Mouse (Mus musculus): Measurements from ENCODE around the gene Heg1. TPM values are rescaled to one million over a fixed set of nuclear protein-coding genes. Genes with fewer than 3 reads are reported as not detected.

Heg1 gene
- polyA plus RNA-seq, 1 experiment from 2014 or later = 11.1 TPM

GRCm38 (mm10) chr16:33669072-33669471 lies 15.1 kb upstream of the Heg1 start:
- Histone ChIP-seq H3K9me3 (replicated peaks) (no peaks in the 10 kb centered on the region), H3K4me1 (peaks cover 5% of the 10 kb centered on the region), H3K27me3 (ENCODE audit: low read depth, poor library complexity, severe bottlenecking) (no peaks in the 10 kb centered on the region), H3K4me3 (no peak overlapping the region), H3K36me3 (no peaks in the 10 kb centered on the region), H3K27ac (no peak overlapping the region)
- no peak for DNase-seq (ENCODE audit: low spot score)
- 82% methylated on average over 1 of the region's 1 CpGs for WGBS

- H3K4me1 ChIP-seq = peaks cover 5% of the 10 kb centered on the region
- DNase-seq (ENCODE audit: low spot score) = no peak
- no peaks in the 10 kb centered on the region for H3K9me3 ChIP-seq (replicated peaks)
- 74% methylated on average over 3 of the region's 3 CpGs for WGBS
- H3K4me3 ChIP-seq = no peak overlapping the region
- no peak overlapping the region for H3K27ac ChIP-seq
- H3K36me3 ChIP-seq = no peaks in the 10 kb centered on the region
- H3K27me3 ChIP-seq (ENCODE audit: low read depth, poor library complexity, severe bottlenecking) = no peaks in the 10 kb centered on the region
Measured at GRCm38 (mm10) chr16:33670340-33670739, 13.8 kb upstream of the Heg1 start.

GRCm38 (mm10) chr16:33670933-33671332 lies 13.2 kb upstream of the Heg1 start:
- Histone ChIP-seq H3K4me3 (no peak overlapping the region), H3K27ac (no peak overlapping the region), H3K36me3 (no peaks in the 10 kb centered on the region), H3K27me3 (ENCODE audit: low read depth, poor library complexity, severe bottlenecking) (no peaks in the 10 kb centered on the region), H3K9me3 (replicated peaks) (no peaks in the 10 kb centered on the region), H3K4me1 (peaks cover 5% of the 10 kb centered on the region)
- no peak for DNase-seq (ENCODE audit: low spot score)
- WGBS = 92% methylated on average over 2 of the region's 2 CpGs

- no peaks in the 10 kb centered on the region for H3K27me3 ChIP-seq (ENCODE audit: low read depth, poor library complexity, severe bottlenecking)
- no peak for DNase-seq (ENCODE audit: low spot score)
- no peaks in the 10 kb centered on the region for H3K9me3 ChIP-seq (replicated peaks)
- 87% methylated on average over 4 of the region's 4 CpGs for WGBS
- no peaks in the 10 kb centered on the region for H3K36me3 ChIP-seq
- H3K27ac ChIP-seq = no peak overlapping the region
- H3K4me3 ChIP-seq = no peak overlapping the region
- H3K4me1 ChIP-seq = peaks cover 5% of the 10 kb centered on the region
Measured at GRCm38 (mm10) chr16:33672188-33672587, 12.0 kb upstream of the Heg1 start.

- Histone ChIP-seq H3K36me3 (no peaks in the 10 kb centered on the region), H3K27me3 (ENCODE audit: low read depth, poor library complexity, severe bottlenecking) (no peaks in the 10 kb centered on the region), H3K4me3 (no peak overlapping the region), H3K27ac (no peak overlapping the region), H3K4me1 (peaks cover 5% of the 10 kb centered on the region), H3K9me3 (replicated peaks) (no peaks in the 10 kb centered on the region)
- 88% methylated on average over 4 of the region's 4 CpGs for WGBS
- no peak for DNase-seq (ENCODE audit: low spot score)
Measured at GRCm38 (mm10) chr16:33672643-33673042, 11.5 kb upstream of the Heg1 start.

GRCm38 (mm10) chr16:33673530-33674109 lies 10.6 kb upstream of the Heg1 start:
- Histone ChIP-seq H3K4me3 (no peak overlapping the region), H3K9me3 (replicated peaks) (no peaks in the 10 kb centered on the region), H3K4me1 (peaks cover 5% of the 10 kb centered on the region), H3K27me3 (ENCODE audit: low read depth, poor library complexity, severe bottlenecking) (no peaks in the 10 kb centered on the region), H3K27ac (no peak overlapping the region), H3K36me3 (no peaks in the 10 kb centered on the region)
- no peak for DNase-seq (ENCODE audit: low spot score)
- WGBS = 43% methylated on average over 14 of the region's 14 CpGs

GRCm38 (mm10) chr16:33675151-33675847 lies 8.9 kb upstream of the Heg1 start:
- Histone ChIP-seq H3K27me3 (ENCODE audit: low read depth, poor library complexity, severe bottlenecking) (no peaks in the 10 kb centered on the region), H3K27ac (no peak overlapping the region), H3K36me3 (no peaks in the 10 kb centered on the region), H3K9me3 (replicated peaks) (no peaks in the 10 kb centered on the region), H3K4me1 (peaks cover 5% of the 10 kb centered on the region), H3K4me3 (no peak overlapping the region)
- DNase-seq (ENCODE audit: low spot score) = no peak
- 90% methylated on average over 10 of the region's 10 CpGs for WGBS

GRCm38 (mm10) chr16:33675848-33676184 lies 8.4 kb upstream of the Heg1 start:
- Histone ChIP-seq H3K36me3 (no peaks in the 10 kb centered on the region), H3K27me3 (ENCODE audit: low read depth, poor library complexity, severe bottlenecking) (no peaks in the 10 kb centered on the region), H3K4me1 (peaks cover 5% of the 10 kb centered on the region), H3K9me3 (replicated peaks) (no peaks in the 10 kb centered on the region), H3K4me3 (no peak overlapping the region), H3K27ac (no peak overlapping the region)
- 88% methylated on average over 3 of the region's 3 CpGs for WGBS
- DNase-seq (ENCODE audit: low spot score) = no peak

GRCm38 (mm10) chr16:33676347-33677312 lies 7.5 kb upstream of the Heg1 start:
- H3K4me1 ChIP-seq = peaks cover 5% of the 10 kb centered on the region
- H3K9me3 ChIP-seq (replicated peaks) = no peaks in the 10 kb centered on the region
- no peaks in the 10 kb centered on the region for H3K27me3 ChIP-seq (ENCODE audit: low read depth, poor library complexity, severe bottlenecking)
- no peak overlapping the region for H3K27ac ChIP-seq
- H3K4me3 ChIP-seq = no peak overlapping the region
- H3K36me3 ChIP-seq = no peaks in the 10 kb centered on the region
- WGBS = 81% methylated on average over 7 of the region's 7 CpGs
- no peak for DNase-seq (ENCODE audit: low spot score)

- H3K27ac ChIP-seq = no peak overlapping the region
Measured at GRCm38 (mm10) chr16:33677313-33677690, 6.9 kb upstream of the Heg1 start.

GRCm38 (mm10) chr16:33677901-33678300 lies 6.3 kb upstream of the Heg1 start:
- Histone ChIP-seq H3K4me3 (no peak overlapping the region), H3K9me3 (replicated peaks) (no peaks in the 10 kb centered on the region), H3K27ac (no peak overlapping the region), H3K36me3 (no peaks in the 10 kb centered on the region), H3K27me3 (ENCODE audit: low read depth, poor library complexity, severe bottlenecking) (0 out of 2 replicates have a peak, but pooled peaks cover 2% of the 10 kb centered on the region), H3K4me1 (peaks cover 5% of the 10 kb centered on the region)
- WGBS = 86% methylated on average over 5 of the region's 5 CpGs
- no peak for DNase-seq (ENCODE audit: low spot score)

More at GRCm38 (mm10) chr16:33677313-33677690, 6.9 kb upstream of the Heg1 start:
- WGBS = 93% methylated on average over 7 of the region's 7 CpGs
- H3K9me3 ChIP-seq (replicated peaks) = no peaks in the 10 kb centered on the region
- no peaks in the 10 kb centered on the region for H3K27me3 ChIP-seq (ENCODE audit: low read depth, poor library complexity, severe bottlenecking)
- DNase-seq (ENCODE audit: low spot score) = no peak
- no peak overlapping the region for H3K4me3 ChIP-seq
- H3K4me1 ChIP-seq = peaks cover 5% of the 10 kb centered on the region
- no peaks in the 10 kb centered on the region for H3K36me3 ChIP-seq

GRCm38 (mm10) chr16:33680271-33680670 lies 3.9 kb upstream of the Heg1 start:
- H3K27me3 ChIP-seq (ENCODE audit: low read depth, poor library complexity, severe bottlenecking) = 0 out of 2 replicates have a peak, but pooled peaks cover 7% of the 10 kb centered on the region
- H3K9me3 ChIP-seq (replicated peaks) = no peaks in the 10 kb centered on the region
- H3K4me1 ChIP-seq = peaks cover 15% of the 10 kb centered on the region
- no peak for DNase-seq (ENCODE audit: low spot score)
- H3K36me3 ChIP-seq = no peaks in the 10 kb centered on the region
- WGBS = 96% methylated on average over 7 of the region's 7 CpGs
- H3K4me3 ChIP-seq = no peak overlapping the region
- no peak overlapping the region for H3K27ac ChIP-seq

- WGBS = 75% methylated on average over 10 of the region's 10 CpGs
- H3K36me3 ChIP-seq = no peaks in the 10 kb centered on the region
- peaks cover 21% of the 10 kb centered on the region for H3K4me1 ChIP-seq
- no peak for DNase-seq (ENCODE audit: low spot score)
- no peak overlapping the region for H3K27ac ChIP-seq
- 0 out of 2 replicates have a peak, but pooled peaks cover 7% of the 10 kb centered on the region for H3K27me3 ChIP-seq (ENCODE audit: low read depth, poor library complexity, severe bottlenecking)
- H3K9me3 ChIP-seq (replicated peaks) = no peaks in the 10 kb centered on the region
- no peak overlapping the region for H3K4me3 ChIP-seq
Measured at GRCm38 (mm10) chr16:33680816-33681215, 3.4 kb upstream of the Heg1 start.

Measured in limb, embryonic 10.5 days (tissue).